Mouse (Mus musculus): ENCODE results near the gene Retreg1.

DNA sequence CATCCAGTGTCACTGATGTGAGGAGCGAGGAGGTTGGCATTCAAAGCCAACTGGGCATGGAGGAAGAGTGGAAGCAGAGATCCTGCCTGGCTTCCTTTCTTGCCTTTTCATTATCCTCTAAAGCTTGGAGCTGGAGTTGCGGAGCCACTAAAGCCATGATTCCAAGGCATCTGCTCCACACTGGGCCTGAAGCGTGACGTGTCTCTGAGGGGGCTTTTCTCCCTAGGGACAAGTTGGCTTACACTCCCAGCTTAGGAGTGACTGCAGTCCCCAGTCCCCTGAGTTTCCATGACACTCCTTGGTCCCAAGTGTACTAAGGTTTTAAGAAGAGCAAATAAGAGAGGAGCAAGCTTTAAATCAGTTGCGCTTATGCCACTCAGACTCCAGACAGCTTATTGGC, 179.7 kb downstream of the Retreg1 start:
- TF ChIP-seq POLR2A (IDR thresholded peaks at IDR 0.05; ENCODE audit: insufficient read depth, low read depth, low read length) (no peak), CTCF (IDR thresholded peaks at IDR 0.05) (no peak)
